In genomic region chr1:90337876-90338316, GRCm38 (mm10) we compare ENCODE assay signal across 16 mouse cellular contexts.
DNase-seq lines count a peak whose midpoint lies in the region; ATAC-seq lines count a peak whose summit lies in the region.
"Had no signal": no experiment of that assay in that cellular context is flagged by ENCODE, and none has a peak within 500 bp of the region (broad histone marks: within the 10 kb centered on the region; RNA-seq: fewer than 3 reads in every experiment).

No protein-coding gene starts in this region.

- WGBS in embryonic facial prominence, embryonic 13.5 days = 17% methylated on average over 12 of the region's 12 CpGs
- WGBS in lung, embryonic 15.5 days = 39% methylated on average over 12 of the region's 12 CpGs

- no peak overlapping the region for H3K4me3 ChIP-seq in embryonic facial prominence, embryonic 13.5 days
- no peak overlapping the region for H3K4me3 ChIP-seq in lung, embryonic 15.5 days
- H3K4me3 ChIP-seq: forebrain, embryonic 15.5 days; heart, embryonic 13.5 days; hindbrain, embryonic 15.5 days had no signal

- H3K27me3 ChIP-seq in embryonic facial prominence, embryonic 13.5 days = peaks cover 3% of the 10 kb centered on the region; the same call in 1 of the 2 replicates
- H3K27me3 ChIP-seq in lung, embryonic 15.5 days = peaks cover 9% of the 10 kb centered on the region; the same call in 1 of the 2 replicates
- H3K27me3 ChIP-seq: forebrain, embryonic 15.5 days; hindbrain, embryonic 15.5 days had no signal

- 0 out of 2 replicates have a peak overlapping the region, but pooled peaks have one; percentile 22 for H3K4me2 ChIP-seq in embryonic facial prominence, embryonic 13.5 days
- no peak overlapping the region for H3K4me2 ChIP-seq in lung, embryonic 15.5 days
- H3K4me2 ChIP-seq: forebrain, embryonic 15.5 days; heart, embryonic 13.5 days; hindbrain, embryonic 15.5 days had no signal

- peaks cover 60% of the 10 kb centered on the region for H3K4me1 ChIP-seq in embryonic facial prominence, embryonic 13.5 days
- peaks cover 32% of the 10 kb centered on the region for H3K4me1 ChIP-seq in lung, embryonic 15.5 days

- H3K9ac ChIP-seq in embryonic facial prominence, embryonic 13.5 days = no peak overlapping the region
- H3K9ac ChIP-seq in lung, embryonic 15.5 days = no peak overlapping the region
- H3K9ac ChIP-seq: forebrain, embryonic 15.5 days; heart, embryonic 13.5 days; hindbrain, embryonic 15.5 days had no signal

- intact Hi-C loops in gastrocnemius, postnatal 14 days (cut with DNase I; ENCODE audit: low total_unique reads) = no loop called here
- intact Hi-C loops in left cerebral cortex, postnatal 10 days (cut with DNase I) = no loop called here

- ATAC-seq in embryonic facial prominence, embryonic 13.5 days (ENCODE audit: insufficient number of reproducible peaks, insufficient read depth, low FRiP score, low TSS enrichment, low read depth) = no peak
- peak; percentile 74 for ATAC-seq in lung, embryonic 15.5 days (ENCODE audit: borderline replicate concordance, extremely low read depth, low FRiP score, low TSS enrichment)
- ATAC-seq: forebrain, embryonic 15.5 days had no signal

- peak; percentile 16 for DNase-seq in gastrocnemius, postnatal 14 days
- DNase-seq in gastrocnemius, postnatal 10 days = no peak
- peak; percentile 24 for DNase-seq in NIH3T3 (ENCODE audit: low read depth)
- DNase-seq in ovary, postnatal 10 days (ENCODE audit: low spot score) = no peak
- no peak for DNase-seq in ovary, postnatal 36 days (ENCODE audit: low spot score)
- no peak for DNase-seq in left cerebral cortex, postnatal 10 days (ENCODE audit: extremely low spot score in 1 of 2, low spot score in 2 of 2)
- DNase-seq: adrenal gland, postnatal 36 days; kidney, adult 2 months; layer of hippocampus, postnatal 36 days; liver; thymus, postnatal 4 days had no signal

- H3K9me3 ChIP-seq in embryonic facial prominence, embryonic 13.5 days = no peaks in the 10 kb centered on the region
- no peaks in the 10 kb centered on the region for H3K9me3 ChIP-seq in lung, embryonic 15.5 days
- H3K9me3 ChIP-seq: forebrain, embryonic 15.5 days; heart, embryonic 13.5 days; hindbrain, embryonic 15.5 days had no signal

- peak overlapping the region; percentile 60; the same call in 1 of the 2 replicates for H3K27ac ChIP-seq in embryonic facial prominence, embryonic 13.5 days
- no peak overlapping the region for H3K27ac ChIP-seq in lung, embryonic 15.5 days
- H3K27ac ChIP-seq: forebrain, embryonic 15.5 days; heart, embryonic 13.5 days; hindbrain, embryonic 15.5 days had no signal

- H3K36me3 ChIP-seq in embryonic facial prominence, embryonic 13.5 days = no peaks in the 10 kb centered on the region
- H3K36me3 ChIP-seq in lung, embryonic 15.5 days = no peaks in the 10 kb centered on the region
- H3K36me3 ChIP-seq: forebrain, embryonic 15.5 days; heart, embryonic 13.5 days; hindbrain, embryonic 15.5 days had no signal

Comparison
In these comparisons a context has a peak if more than half of its experiments do, and no peak if none do; other contexts are left out.
1. DNase-seq: peak in gastrocnemius, postnatal 14 days (single experiment) and NIH3T3 (single experiment); none in gastrocnemius, postnatal 10 days (single experiment), ovary, postnatal 10 days (single experiment), ovary, postnatal 36 days (single experiment) and left cerebral cortex, postnatal 10 days (0 of 2).